Mouse (Mus musculus): ENCODE measurements around the gene Foxg1.

GRCm38 (mm10) chr12:49373176-49373575 is 9.3 kb upstream of the Foxg1 start:
- TF ChIP-seq CTCF (IDR thresholded peaks at IDR 0.05; ENCODE audit: low read depth) = no peak
- no peak for TF ChIP-seq EP300 (IDR thresholded peaks at IDR 0.05; ENCODE audit: low read depth)

All from liver, postnatal 0 days (tissue).